Mouse (Mus musculus) lung, embryonic 16.5 days (tissue): ENCODE results near the gene Ints7. TPM values are rescaled to one million over a fixed set of nuclear protein-coding genes. Genes with fewer than 3 reads are reported as not detected.

Experiments
- ATAC-seq: fragments of 200-750 bp; cut with Nextera tagmentation; 2 replicates; pipeline ENCODE4 v1.8.0; 2017; ENCODE audit warnings: low read depth, mild to moderate bottlenecking, moderate library complexity
- H3K27ac ChIP-seq: fragments of 300-500 bp; sonication (generic); 2 replicates; pipeline ENCODE4 v1.5.1; 2014; ENCODE audit warnings: mild to moderate bottlenecking, control low read depth, low read length
- H3K27me3 ChIP-seq: fragments of 300-500 bp; sonication (generic); 2 replicates; pipeline ENCODE4 v1.6.1; 2014; ENCODE audit warnings: low read depth, low read length, mixed read lengths; ENCODE audit not compliant: control insufficient read depth, insufficient read depth
- H3K36me3 ChIP-seq: fragments of 300-500 bp; sonication (generic); 2 replicates; pipeline ENCODE4 v1.6.1; 2014; ENCODE audit warnings: low read length; ENCODE audit not compliant: control insufficient read depth, insufficient read depth
- H3K4me1 ChIP-seq: fragments of 300-500 bp; sonication (generic); replicated peaks from 2 replicates; pipeline ENCODE4 v1.6.1; 2014; ENCODE audit warnings: low read length, mixed read lengths; ENCODE audit not compliant: control insufficient read depth, insufficient read depth
- H3K4me2 ChIP-seq: fragments of 300-500 bp; sonication (generic); 2 replicates; pipeline ENCODE4 v1.6.1; 2014; ENCODE audit warnings: low read depth, low read length, control low read depth
- H3K4me3 ChIP-seq: fragments of 300-500 bp; sonication (generic); 2 replicates; pipeline ENCODE4 v1.5.1; 2014; ENCODE audit warnings: mild to moderate bottlenecking, low read length, control low read depth
- H3K9ac ChIP-seq: fragments of 300-500 bp; sonication (generic); 2 replicates; pipeline ENCODE4 v1.6.1; 2014; ENCODE audit warnings: low read length, control low read depth
- H3K9me3 ChIP-seq: fragments of 300-500 bp; sonication (generic); 2 replicates; pipeline ENCODE4 v1.6.1; 2016; ENCODE audit warnings: low read length; ENCODE audit not compliant: control insufficient read depth
- WGBS: fragments of 180-500 bp; shearing (Covaris S2); extraction: QIAGEN DNeasy Blood & Tissue Kit; methylation state at CpG from one replicate; pipeline ENCODE4 v1.1.7; 2014; 5-methylcytosine and 5-hydroxymethylcytosine counted together
- polyA plus RNA-seq: library from polyadenylated mRNA; unstranded; fragments of >200 nt; fragmentation: Nextera tagmentation; extraction: Ambion mirVana; gene quantifications from 2 replicates; pipeline ENCODE4 v1.2.1, GENCODE M21; 2015

Gene Ints7
- polyA plus RNA-seq, 1 experiment from 2014 or later, result 54.7 TPM

GRCm38 (mm10) chr1:191618067-191618766, 42.8 kb downstream of the Ints7 start:
- 86% methylated on average over 12 of the region's 12 CpGs for WGBS
- Histone ChIP-seq H3K4me2 (no peak overlapping the region), H3K9ac (no peak overlapping the region), H3K27ac (no peak overlapping the region), H3K9me3 (no peaks in the 10 kb centered on the region), H3K4me3 (no peak overlapping the region), H3K27me3 (no peaks in the 10 kb centered on the region), H3K4me1 (no peaks in the 10 kb centered on the region), H3K36me3 (peaks cover 53% of the 10 kb centered on the region)
- ATAC-seq, result no peak

GRCm38 (mm10) chr1:191621096-191621495, 45.7 kb downstream of the Ints7 start:
- Histone ChIP-seq H3K36me3 (peaks cover 39% of the 10 kb centered on the region), H3K9me3 (no peaks in the 10 kb centered on the region), H3K9ac (no peak overlapping the region), H3K4me3 (no peak overlapping the region), H3K4me1 (no peaks in the 10 kb centered on the region; the same call in none of the 2 replicates), H3K27ac (no peak overlapping the region), H3K27me3 (no peaks in the 10 kb centered on the region), H3K4me2 (no peak overlapping the region)
- WGBS, result 94% methylated on average over 8 of the region's 8 CpGs
- ATAC-seq, result no peak

GRCm38 (mm10) chr1:191622801-191623200, 47.4 kb downstream of the Ints7 start:
- ATAC-seq, result no peak
- 90% methylated on average over 8 of the region's 8 CpGs for WGBS
- H3K4me3 ChIP-seq, result no peak overlapping the region
- H3K27me3 ChIP-seq, result no peaks in the 10 kb centered on the region
- no peak overlapping the region for H3K9ac ChIP-seq
- peaks cover 26% of the 10 kb centered on the region for H3K36me3 ChIP-seq
- H3K9me3 ChIP-seq, result no peaks in the 10 kb centered on the region
- no peak overlapping the region for H3K4me2 ChIP-seq
- H3K4me1 ChIP-seq, result no peaks in the 10 kb centered on the region; the same call in none of the 2 replicates
- no peak overlapping the region for H3K27ac ChIP-seq

- Histone ChIP-seq H3K27me3 (no peaks in the 10 kb centered on the region), H3K36me3 (peaks cover 18% of the 10 kb centered on the region), H3K9ac (no peak overlapping the region), H3K9me3 (no peaks in the 10 kb centered on the region), H3K4me3 (no peak overlapping the region), H3K4me1 (no peaks in the 10 kb centered on the region; the same call in none of the 2 replicates), H3K27ac (no peak overlapping the region), H3K4me2 (no peak overlapping the region)
- ATAC-seq, result no peak
- 50% methylated on average over 6 of the region's 6 CpGs for WGBS
Measured at GRCm38 (mm10) chr1:191624492-191624891, 49.1 kb downstream of the Ints7 start.

- no peaks in the 10 kb centered on the region for H3K27me3 ChIP-seq
- peaks cover 15% of the 10 kb centered on the region for H3K36me3 ChIP-seq
- no peaks in the 10 kb centered on the region; the same call in none of the 2 replicates for H3K4me1 ChIP-seq
- H3K4me3 ChIP-seq, result no peak overlapping the region
- 17% methylated on average over 6 of the region's 6 CpGs for WGBS
- no peaks in the 10 kb centered on the region for H3K9me3 ChIP-seq
- no peak overlapping the region for H3K27ac ChIP-seq
- H3K9ac ChIP-seq, result no peak overlapping the region
- peak; percentile 60 for ATAC-seq
- no peak overlapping the region for H3K4me2 ChIP-seq
Measured at GRCm38 (mm10) chr1:191625026-191625425, 49.6 kb downstream of the Ints7 start.

GRCm38 (mm10) chr1:191625620-191626019, 50.2 kb downstream of the Ints7 start:
- no peak overlapping the region for H3K4me2 ChIP-seq
- no peak overlapping the region for H3K27ac ChIP-seq
- WGBS, result 26% methylated on average over 4 of the region's 4 CpGs
- no peak overlapping the region for H3K4me3 ChIP-seq
- H3K4me1 ChIP-seq, result no peaks in the 10 kb centered on the region; the same call in none of the 2 replicates
- H3K9ac ChIP-seq, result no peak overlapping the region
- no peaks in the 10 kb centered on the region for H3K27me3 ChIP-seq
- H3K36me3 ChIP-seq, result peaks cover 11% of the 10 kb centered on the region; the same call in 1 of the 2 replicates
- no peaks in the 10 kb centered on the region for H3K9me3 ChIP-seq
- no peak for ATAC-seq

- Histone ChIP-seq H3K9me3 (no peaks in the 10 kb centered on the region), H3K4me2 (no peak overlapping the region), H3K4me3 (no peak overlapping the region), H3K36me3 (no peaks in the 10 kb centered on the region), H3K9ac (no peak overlapping the region), H3K27ac (no peak overlapping the region), H3K27me3 (no peaks in the 10 kb centered on the region), H3K4me1 (no peaks in the 10 kb centered on the region; the same call in none of the 2 replicates)
- 48% methylated on average over 11 of the region's 11 CpGs for WGBS
- no peak for ATAC-seq
Measured at GRCm38 (mm10) chr1:191628457-191629169, 53.2 kb downstream of the Ints7 start.

GRCm38 (mm10) chr1:191629170-191629636, 53.8 kb downstream of the Ints7 start:
- WGBS, result 74% methylated on average over 3 of the region's 3 CpGs
- H3K9ac ChIP-seq, result no peak overlapping the region

GRCm38 (mm10) chr1:191632511-191633095, 57.2 kb downstream of the Ints7 start:
- Histone ChIP-seq H3K4me3 (no peak overlapping the region), H3K4me2 (no peak overlapping the region), H3K36me3 (no peaks in the 10 kb centered on the region), H3K9ac (no peak overlapping the region), H3K4me1 (no peaks in the 10 kb centered on the region), H3K27ac (no peak overlapping the region), H3K9me3 (no peaks in the 10 kb centered on the region), H3K27me3 (no peaks in the 10 kb centered on the region)
- no peak for ATAC-seq
- WGBS, result 65% methylated on average over 6 of the region's 6 CpGs

More at GRCm38 (mm10) chr1:191629170-191629636, 53.8 kb downstream of the Ints7 start:
- no peaks in the 10 kb centered on the region for H3K9me3 ChIP-seq
- H3K4me1 ChIP-seq, result no peaks in the 10 kb centered on the region; the same call in none of the 2 replicates
- ATAC-seq, result no peak
- H3K4me2 ChIP-seq, result no peak overlapping the region
- no peaks in the 10 kb centered on the region for H3K36me3 ChIP-seq
- H3K27ac ChIP-seq, result no peak overlapping the region
- no peaks in the 10 kb centered on the region for H3K27me3 ChIP-seq
- no peak overlapping the region for H3K4me3 ChIP-seq
